Mouse (Mus musculus) olfactory bulb, adult 2 months (tissue): Measurements from ENCODE around the gene Ppp1r14a. TPM values are rescaled to one million over a fixed set of nuclear protein-coding genes. Genes with fewer than 3 reads are reported as not detected.

Experiments
- H3K27ac ChIP-seq: fragments of 200-500 bp; 2 replicates; pipeline ENCODE4 v1.5.1; 2012; ENCODE audit warnings: low read depth, low read length; ENCODE audit not compliant: insufficient read depth
- H3K4me1 ChIP-seq: fragments of 200-500 bp; 2 replicates; pipeline ENCODE4 v1.6.1; 2012; ENCODE audit warnings: low read length; ENCODE audit not compliant: control insufficient read depth, insufficient read depth
- H3K4me3 ChIP-seq: fragments of 200-500 bp; 2 replicates; pipeline ENCODE4 v1.5.1; 2012; ENCODE audit warnings: mild to moderate bottlenecking, low read depth, low read length, moderate library complexity; ENCODE audit not compliant: insufficient read depth
- CTCF ChIP-seq: fragments of 200-500 bp; IDR thresholded peaks from 2 replicates; pipeline ENCODE4 v1.5.1; 2012; ENCODE audit warnings: low read depth, mild to moderate bottlenecking, low read length, moderate library complexity; ENCODE audit not compliant: insufficient read depth
- POLR2A ChIP-seq: fragments of 200-500 bp; IDR thresholded peaks from 2 replicates; pipeline ENCODE4 v1.6.1; 2012; ENCODE audit warnings: mild to moderate bottlenecking, low read depth, low read length, moderate library complexity; ENCODE audit not compliant: insufficient read depth
- WGBS: fragments of 180-500 bp; shearing (Covaris S2); methylation state at CpG from one replicate; pipeline ENCODE4 v1.1.7; 2018; 5-methylcytosine and 5-hydroxymethylcytosine counted together
- polyA plus RNA-seq: library from polyadenylated mRNA; stranded (reverse); fragments of >200 nt; gene quantifications from 2 replicates; pipeline ENCODE4 v1.2.4, GENCODE M21; 2012; ENCODE audit warnings: low replicate concordance; ENCODE audit not compliant: missing spikeins, insufficient read depth, insufficient read length

The Ppp1r14a gene
- polyA plus RNA-seq, 1 experiment = not detected

DNA sequence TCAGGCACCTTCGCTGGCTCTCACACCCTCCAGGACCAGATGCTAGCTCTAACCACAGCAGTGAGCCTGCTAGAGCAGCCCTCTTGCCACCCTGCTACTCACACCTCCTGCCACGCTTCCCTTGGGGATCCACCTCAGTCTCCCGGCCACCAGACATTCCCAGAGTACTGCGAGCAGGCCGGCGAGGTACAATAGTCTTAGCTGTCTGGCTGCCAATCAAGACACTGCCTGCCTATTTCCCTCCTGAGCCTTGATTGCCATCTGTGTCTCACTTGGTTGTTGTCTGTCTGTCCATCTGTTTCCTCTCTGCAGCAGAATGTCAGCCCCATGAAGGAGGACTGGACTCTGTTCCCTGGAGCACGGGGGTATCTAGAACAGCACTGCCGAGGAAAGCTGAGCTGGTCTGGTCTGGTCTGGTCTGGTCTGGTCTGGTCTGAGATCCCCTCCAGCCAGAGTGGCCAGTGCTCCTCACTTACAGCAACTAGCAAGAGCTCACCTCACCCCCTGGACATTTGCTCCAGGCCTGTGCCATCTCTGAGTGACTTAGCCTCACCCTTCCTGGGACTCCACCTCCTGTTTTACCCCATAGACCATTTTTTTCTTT lies 53.5 kb downstream of the Ppp1r14a start:
- Histone ChIP-seq H3K4me3 (no peak overlapping the region), H3K27ac (peak overlapping the region; percentile 77), H3K4me1 (peaks cover 56% of the 10 kb centered on the region)
- no peak for TF ChIP-seq CTCF
- TF ChIP-seq POLR2A = no peak
- WGBS = 35% methylated on average over 8 of the region's 8 CpGs

Other genes with a start within 250 kb of the Ppp1r14a start
- not detected in 2 replicates for gene Ryr1, start 164.1 kb upstream of the Ppp1r14a start, polyA plus RNA-seq
- gene Rasgrp4, start 154.5 kb upstream of the Ppp1r14a start, polyA plus RNA-seq = not detected in 2 replicates
- gene Fam98c, start 133.1 kb upstream of the Ppp1r14a start, polyA plus RNA-seq = not detected in 2 replicates
- not detected in 2 replicates for gene Ggn, start 119.1 kb upstream of the Ppp1r14a start, polyA plus RNA-seq
- not detected in 2 replicates for gene Spred3, start 118.9 kb upstream of the Ppp1r14a start, polyA plus RNA-seq
- not detected in 2 replicates for gene Psmd8, start 108.6 kb upstream of the Ppp1r14a start, polyA plus RNA-seq
- gene Catsperg1, start 75.3 kb upstream of the Ppp1r14a start, polyA plus RNA-seq = not detected in 2 replicates
- not detected in 2 replicates for gene Kcnk6, start 56.8 kb upstream of the Ppp1r14a start, polyA plus RNA-seq
- gene Yif1b, start 51.0 kb upstream of the Ppp1r14a start, polyA plus RNA-seq = not detected in 2 replicates
- gene 2200002D01Rik, start 40.8 kb upstream of the Ppp1r14a start, polyA plus RNA-seq = not detected in 2 replicates
- not detected in 2 replicates for gene Spint2, start 7.4 kb upstream of the Ppp1r14a start, polyA plus RNA-seq
- gene Dpf1, start 14.6 kb downstream of the Ppp1r14a start, polyA plus RNA-seq = not detected in 2 replicates
- not detected in 2 replicates for gene Sipa1l3, start 229.3 kb downstream of the Ppp1r14a start, polyA plus RNA-seq